Mouse (Mus musculus): Measurements from ENCODE around the gene Usp7.
A peak's percentile ranks its signal among the peaks of the same experiment; 100 is the strongest.

Gene Usp7

GRCm38 (mm10) chr16:8724031-8724430 is 68.1 kb downstream of the Usp7 start:
- no peak for DNase-seq (ENCODE audit: low read depth, low spot score)

- DNase-seq (ENCODE audit: low read depth, low spot score) = no peak
Observed at GRCm38 (mm10) chr16:8720447-8720846, 71.7 kb downstream of the Usp7 start.

GRCm38 (mm10) chr16:8717744-8718143 is 74.4 kb downstream of the Usp7 start:
- no peak for DNase-seq (ENCODE audit: low read depth, low spot score)

GRCm38 (mm10) chr16:8716300-8716699 is 75.8 kb downstream of the Usp7 start:
- no peak for DNase-seq (ENCODE audit: low read depth, low spot score)

- DNase-seq (ENCODE audit: low read depth, low spot score) = no peak
Observed at GRCm38 (mm10) chr16:8715513-8716080, 76.5 kb downstream of the Usp7 start.

GRCm38 (mm10) chr16:8714851-8715250 is 77.3 kb downstream of the Usp7 start:
- DNase-seq (ENCODE audit: low read depth, low spot score) = no peak

- peak; percentile 49 for DNase-seq (ENCODE audit: low read depth, low spot score)
Observed at GRCm38 (mm10) chr16:8711998-8712397, 80.1 kb downstream of the Usp7 start.

GRCm38 (mm10) chr16:8700586-8700985 is 91.5 kb downstream of the Usp7 start:
- no peak for DNase-seq (ENCODE audit: low read depth, low spot score)

GRCm38 (mm10) chr16:8699556-8699955 is 92.6 kb downstream of the Usp7 start:
- no peak for DNase-seq (ENCODE audit: low read depth, low spot score)

GRCm38 (mm10) chr16:8691206-8691605 is 100.9 kb downstream of the Usp7 start:
- peak; percentile 62 for DNase-seq (ENCODE audit: low read depth, low spot score)

GRCm38 (mm10) chr16:8689979-8690656 is 102.0 kb downstream of the Usp7 start:
- peak; percentile 91 for DNase-seq (ENCODE audit: low read depth, low spot score)

GRCm38 (mm10) chr16:8687559-8688112 is 104.5 kb downstream of the Usp7 start:
- no peak for DNase-seq (ENCODE audit: low read depth, low spot score)

GRCm38 (mm10) chr16:8686871-8687535 is 105.1 kb downstream of the Usp7 start:
- DNase-seq (ENCODE audit: low read depth, low spot score) = no peak

GRCm38 (mm10) chr16:8686121-8686870 is 105.8 kb downstream of the Usp7 start:
- DNase-seq (ENCODE audit: low read depth, low spot score) = peak; percentile 88

GRCm38 (mm10) chr16:8685087-8685486 is 107.0 kb downstream of the Usp7 start:
- peak; percentile 88 for DNase-seq (ENCODE audit: low read depth, low spot score)

GRCm38 (mm10) chr16:8680470-8680869 is 111.6 kb downstream of the Usp7 start, which contains the start of gene Gm5767:
Gene Gm5767, plus strand, starts transcription at chr16:8680770.
- no peak for DNase-seq (ENCODE audit: low read depth, low spot score)

- no peak for DNase-seq (ENCODE audit: low read depth, low spot score)
Observed at GRCm38 (mm10) chr16:8679780-8680179, 112.3 kb downstream of the Usp7 start.

GRCm38 (mm10) chr16:8678676-8679075 is 113.4 kb downstream of the Usp7 start:
- DNase-seq (ENCODE audit: low read depth, low spot score) = no peak

- DNase-seq (ENCODE audit: low read depth, low spot score) = no peak
Observed at GRCm38 (mm10) chr16:8678035-8678434, 114.1 kb downstream of the Usp7 start.

GRCm38 (mm10) chr16:8676800-8677199 is 115.3 kb downstream of the Usp7 start:
- peak; percentile 66 for DNase-seq (ENCODE audit: low read depth, low spot score)

- DNase-seq (ENCODE audit: low read depth, low spot score) = no peak
Observed at GRCm38 (mm10) chr16:8676228-8676627, 115.9 kb downstream of the Usp7 start.

- DNase-seq (ENCODE audit: low read depth, low spot score) = no peak
Observed at GRCm38 (mm10) chr16:8675559-8675958, 116.5 kb downstream of the Usp7 start.

Data from brain, adult 2 months (tissue).